Mouse (Mus musculus): ENCODE results near the gene Gm45261.

The Gm45261 gene

DNA sequence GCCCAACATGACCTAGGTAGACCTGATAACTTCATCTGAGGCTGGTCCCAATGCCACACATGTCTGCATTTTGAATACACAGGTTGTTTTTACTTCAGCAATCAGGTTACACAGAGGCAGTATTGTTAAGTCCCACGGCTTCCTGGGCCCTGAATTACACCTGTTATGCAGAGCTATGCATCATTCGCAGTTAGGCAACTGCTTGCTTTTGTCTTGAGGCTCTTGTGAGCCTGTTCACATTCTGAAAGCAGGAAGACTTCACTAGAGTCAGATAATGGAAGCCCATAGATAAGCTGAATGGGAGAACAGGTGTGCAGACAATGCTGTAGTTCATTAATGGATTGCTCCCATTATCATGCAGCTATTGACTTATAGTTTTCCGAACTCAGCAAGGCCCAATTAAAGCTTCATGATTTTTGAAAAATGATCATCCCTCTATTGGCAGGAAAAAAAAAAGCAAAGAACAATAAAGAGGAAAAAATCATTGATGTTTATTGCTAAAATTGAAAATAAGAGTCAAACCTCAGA lies 57.8 kb downstream of the Gm45261 start:
- H3K4me1 ChIP-seq (replicated peaks; ENCODE audit: low read depth, low read length): peaks cover 6% of the 10 kb centered on the region
- H3K36me3 ChIP-seq (ENCODE audit: insufficient read depth, low read length): no peaks in the 10 kb centered on the region
- H3K4me3 ChIP-seq (replicated peaks; ENCODE audit: low read length): no peak overlapping the region
- TF ChIP-seq CTCF (conservative IDR thresholded peaks at IDR 0.05; ENCODE audit: low read length): no peak
- peak; percentile 83; the same call in 1 of the 2 replicates for TF ChIP-seq POU5F1 (IDR thresholded peaks at IDR 0.05; ENCODE audit: borderline replicate concordance, low read length)
- TF ChIP-seq NANOG (IDR thresholded peaks at IDR 0.05; ENCODE audit: borderline replicate concordance, low read length): peak; percentile 97
- H3K27me3 ChIP-seq (ENCODE audit: insufficient read depth, low read length): no peaks in the 10 kb centered on the region
- 0 out of 2 replicates have a peak, but pooled peaks cover 5% of the 10 kb centered on the region for H3K9me3 ChIP-seq (ENCODE audit: low read length)

- Histone ChIP-seq H3K27me3 (ENCODE audit: insufficient read depth, low read length) (no peaks in the 10 kb centered on the region), H3K4me1 (replicated peaks; ENCODE audit: low read depth, low read length) (peaks cover 6% of the 10 kb centered on the region), H3K9me3 (ENCODE audit: low read length) (0 out of 2 replicates have a peak, but pooled peaks cover 5% of the 10 kb centered on the region), H3K4me3 (replicated peaks; ENCODE audit: low read length) (no peak overlapping the region), H3K36me3 (ENCODE audit: insufficient read depth, low read length) (no peaks in the 10 kb centered on the region)
- TF ChIP-seq POU5F1 (IDR thresholded peaks at IDR 0.05; ENCODE audit: borderline replicate concordance, low read length) (no peak), NANOG (IDR thresholded peaks at IDR 0.05; ENCODE audit: borderline replicate concordance, low read length) (no peak), CTCF (conservative IDR thresholded peaks at IDR 0.05; ENCODE audit: low read length) (no peak)
These were observed 59.3 kb downstream of the Gm45261 start for GRCm38 (mm10) chr1:80401961-80402360.
